Mouse (Mus musculus) cerebellum, adult (tissue): ENCODE measurements around the gene Pi4kb.
"Not testable (repeated sequence)": the region's sequence is repeated elsewhere in the genome, so short reads cannot be mapped to it uniquely, and the experiment has no call there.

ENCODE experiments used
- ATAC-seq: cut with Nextera tagmentation; 2 replicates; pipeline ENCODE4 v1.9.2; 2017; ENCODE audit warnings: mild to moderate bottlenecking, moderate library complexity, mixed read lengths; ENCODE audit not compliant: insufficient number of reproducible peaks, low FRiP score, low TSS enrichment

Pi4kb gene

DNA sequence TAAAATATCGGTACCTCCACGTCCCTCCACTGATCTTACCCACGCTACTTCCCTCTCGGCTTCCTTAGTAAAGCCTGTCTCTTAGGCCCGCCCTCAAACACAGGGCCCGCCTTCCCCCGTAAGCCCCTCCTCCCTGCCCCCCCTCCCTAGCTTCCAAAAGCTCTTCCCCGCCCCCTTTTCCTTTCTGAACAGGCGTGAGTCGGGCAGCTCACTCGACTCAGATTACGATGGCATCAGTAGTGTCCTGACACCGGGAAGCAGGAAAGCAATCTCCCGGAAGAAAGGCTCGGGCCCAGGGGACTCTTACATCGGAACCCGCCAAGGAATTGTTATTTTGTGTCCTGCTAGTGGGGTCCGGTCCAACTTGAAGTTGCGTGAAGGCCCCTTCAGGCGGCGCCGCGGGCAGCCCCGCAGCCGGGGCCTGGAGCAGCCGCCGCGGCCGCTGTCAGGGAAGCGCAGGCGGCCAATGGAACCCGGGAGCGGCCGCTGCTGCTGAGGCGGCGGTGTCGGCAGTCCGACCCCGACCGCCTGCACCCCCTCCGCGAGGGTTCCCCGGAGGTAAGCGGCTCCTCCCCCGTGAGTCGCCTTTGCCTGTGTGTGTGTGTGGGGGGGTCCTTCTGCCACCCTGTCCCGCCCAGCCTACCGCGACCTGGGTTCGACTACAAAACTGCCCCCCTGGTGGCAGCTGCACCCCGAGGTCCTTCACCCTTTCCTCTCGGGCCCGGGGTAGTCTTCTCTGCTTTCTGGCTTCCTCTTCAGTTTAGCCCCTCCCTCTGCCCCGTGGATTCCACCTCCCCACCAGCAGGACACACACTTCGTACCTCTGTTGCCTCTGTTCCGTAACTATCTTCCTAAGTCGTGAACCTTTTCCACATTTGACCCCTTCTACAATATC lies at the start of gene Pi4kb:
Pi4kb (plus strand) TSS at position 204 of the 895 bp plus-strand sequence.
- ATAC-seq, result peak; percentile 84

DNA sequence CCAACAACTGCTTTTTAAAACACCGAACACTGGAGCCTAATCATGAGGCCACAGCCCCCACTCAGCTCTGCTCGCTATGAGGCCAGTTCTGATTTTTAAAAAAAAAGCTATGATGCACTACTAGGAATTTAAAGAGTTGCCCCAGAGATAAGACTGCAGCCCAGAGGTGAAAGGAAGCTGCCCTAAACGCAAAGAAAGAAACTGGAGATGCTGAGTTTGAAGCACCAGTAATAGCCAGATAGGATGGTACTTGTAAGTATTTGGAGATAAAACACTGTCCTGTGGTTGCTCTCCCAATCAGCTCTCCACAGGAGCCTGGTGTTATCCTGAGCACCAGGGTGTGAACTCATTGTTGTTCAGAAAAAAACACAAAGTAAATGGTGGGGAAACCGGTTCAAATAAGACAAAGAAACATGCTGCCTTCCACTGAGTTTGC lies 48.2 kb upstream of the Pi4kb start:
- not testable (repeated sequence) for ATAC-seq

DNA sequence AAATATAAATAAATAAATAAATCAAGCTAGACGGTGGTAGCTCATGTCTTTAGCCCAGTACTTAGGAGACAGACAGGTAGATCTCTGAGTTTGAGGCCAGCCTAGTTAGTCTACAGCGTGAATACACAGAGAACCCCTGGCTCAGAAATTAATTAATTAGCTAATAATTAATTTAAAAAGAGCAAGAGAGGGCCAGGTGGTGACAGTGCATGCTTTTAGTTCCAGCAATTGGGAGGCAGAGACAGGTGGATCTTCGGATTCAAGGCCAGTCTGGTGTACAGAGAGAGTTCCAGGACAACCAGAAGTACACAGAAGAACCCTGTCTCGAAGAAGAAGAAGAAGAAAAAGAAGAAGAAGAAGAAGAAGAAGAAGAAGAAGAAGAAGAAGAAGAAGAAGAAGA lies 45.6 kb upstream of the Pi4kb start:
- ATAC-seq, result not testable (repeated sequence)

DNA sequence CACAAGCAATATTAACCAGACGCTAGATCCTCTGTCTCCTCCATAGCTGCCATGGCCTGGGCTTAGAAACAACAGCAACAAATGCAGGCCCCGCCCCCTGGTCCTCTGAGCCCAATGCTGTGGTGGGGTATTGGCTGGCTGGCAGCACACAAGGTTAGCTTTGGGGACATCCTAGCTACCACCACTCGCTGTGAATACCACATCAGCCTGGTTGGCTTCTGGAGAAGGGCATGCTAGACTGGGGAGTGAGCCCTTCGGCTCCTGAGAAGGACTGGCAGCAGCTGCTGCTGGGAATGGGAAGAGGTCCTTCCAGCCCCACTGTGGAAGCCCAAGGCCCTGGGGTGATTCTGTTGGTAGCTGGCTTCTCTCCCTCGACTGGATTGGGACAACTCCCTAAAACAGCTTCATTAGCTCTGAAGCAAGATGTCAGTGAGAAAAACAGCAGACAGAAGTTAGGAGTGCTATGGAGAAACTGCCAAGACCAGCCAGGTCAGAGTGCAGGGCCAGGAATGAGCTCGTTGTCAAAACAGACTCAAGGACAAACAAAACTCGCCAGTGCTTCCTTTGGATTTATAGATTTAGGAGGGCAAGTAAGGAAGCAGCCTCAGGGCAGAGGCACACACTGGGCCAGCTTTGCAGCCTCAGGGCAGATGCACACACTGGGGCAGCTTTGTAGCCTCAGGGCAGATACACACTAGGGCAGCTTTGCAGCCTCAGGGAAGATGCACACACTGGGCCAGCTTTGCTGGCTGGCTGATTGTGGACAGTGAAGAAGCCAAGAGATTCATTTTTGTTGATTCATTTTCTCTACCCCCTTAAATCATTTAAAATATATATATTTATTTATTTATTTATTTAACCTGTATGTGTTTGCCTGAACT lies 43.9 kb upstream of the Pi4kb start:
- ATAC-seq, result not testable (repeated sequence)

DNA sequence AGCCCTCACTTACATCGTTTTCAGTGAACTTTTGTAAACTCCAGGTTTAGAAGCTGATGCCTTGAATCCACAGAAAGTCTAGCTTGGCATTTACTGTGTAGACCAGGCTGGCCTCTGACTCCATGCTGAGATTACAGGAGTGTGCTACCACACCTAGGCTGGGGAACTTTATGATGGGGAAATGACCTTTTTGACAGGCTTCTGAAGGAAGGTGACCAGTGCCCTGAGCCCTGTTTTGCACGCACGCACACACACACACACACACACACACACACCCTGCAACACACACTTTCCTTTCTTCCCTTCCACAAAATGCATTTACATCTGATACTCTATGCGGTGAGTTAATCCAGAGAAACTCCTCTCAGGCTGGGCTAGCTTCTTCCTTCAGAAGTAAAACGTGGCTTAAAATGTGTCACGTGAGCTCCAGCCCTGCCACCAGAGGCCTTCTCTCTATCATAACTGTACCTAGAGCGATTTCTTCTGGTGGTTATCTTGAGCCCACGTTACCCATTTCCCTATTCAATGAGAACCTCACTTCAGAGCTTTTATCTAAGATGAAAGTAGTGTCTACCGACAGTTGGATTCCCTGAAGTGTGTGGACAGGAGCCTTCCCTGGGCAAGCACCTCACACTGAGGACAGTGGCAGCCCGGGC lies 43.0 kb upstream of the Pi4kb start:
- ATAC-seq, result not testable (repeated sequence)

DNA sequence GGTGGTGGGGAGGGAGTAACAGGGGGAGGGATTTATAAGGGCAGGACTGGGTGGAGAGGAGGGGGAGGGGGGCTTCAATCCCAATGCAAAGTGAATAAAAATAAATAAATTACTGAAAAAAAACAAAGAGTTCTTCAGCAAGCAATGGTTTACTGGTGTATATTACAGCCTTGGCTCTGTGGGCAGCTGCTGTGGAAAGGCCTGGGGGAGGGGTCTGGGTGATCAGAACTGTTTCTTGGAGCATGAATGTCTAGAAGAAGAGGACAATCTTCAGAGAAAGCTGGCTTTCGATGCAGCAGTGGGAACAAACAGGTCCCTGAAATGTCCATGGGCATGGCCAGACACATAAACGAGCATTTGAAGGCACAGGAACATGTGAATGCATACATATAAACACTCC lies 42.3 kb upstream of the Pi4kb start:
- not testable (repeated sequence) for ATAC-seq

DNA sequence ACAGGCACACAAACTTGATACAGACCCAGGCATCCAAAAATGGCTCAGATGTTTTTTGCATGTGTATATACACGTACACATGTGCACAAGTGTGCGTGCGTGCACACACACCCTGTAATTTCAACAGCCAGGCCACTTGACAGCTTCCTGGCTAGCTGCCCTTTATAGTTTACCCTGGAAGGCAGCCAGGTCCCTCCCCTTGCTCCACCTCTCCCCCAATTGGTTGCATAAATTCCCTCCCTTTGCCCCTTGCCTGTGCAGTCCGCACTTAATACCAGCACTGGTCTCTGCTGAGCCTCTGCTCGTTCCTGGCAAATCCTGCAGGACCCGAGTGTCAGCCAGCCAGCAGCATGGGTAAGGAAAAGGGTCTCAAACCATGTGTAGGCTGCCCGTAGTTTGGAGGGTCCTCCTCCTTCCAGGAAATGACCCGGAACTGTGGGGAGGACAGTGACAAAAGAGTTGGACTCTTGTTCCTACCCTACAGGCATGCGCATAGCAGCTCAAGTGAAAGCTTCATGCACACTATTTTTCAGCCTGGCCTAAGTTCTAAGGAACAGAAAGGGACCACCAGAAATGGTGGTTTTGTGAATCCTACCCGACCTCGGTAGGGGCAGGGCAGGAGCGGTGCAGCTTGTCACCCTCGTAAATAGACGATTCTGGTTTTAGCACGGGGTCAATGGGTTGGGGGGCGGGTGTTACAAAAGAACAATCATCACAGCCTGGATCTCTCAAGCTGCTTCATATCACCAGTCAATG lies 41.5 kb upstream of the Pi4kb start, which contains the start of gene Selenbp1:
Selenbp1 (plus strand) TSS at position 248 of the 756 bp plus-strand sequence.
- no peak for ATAC-seq

DNA sequence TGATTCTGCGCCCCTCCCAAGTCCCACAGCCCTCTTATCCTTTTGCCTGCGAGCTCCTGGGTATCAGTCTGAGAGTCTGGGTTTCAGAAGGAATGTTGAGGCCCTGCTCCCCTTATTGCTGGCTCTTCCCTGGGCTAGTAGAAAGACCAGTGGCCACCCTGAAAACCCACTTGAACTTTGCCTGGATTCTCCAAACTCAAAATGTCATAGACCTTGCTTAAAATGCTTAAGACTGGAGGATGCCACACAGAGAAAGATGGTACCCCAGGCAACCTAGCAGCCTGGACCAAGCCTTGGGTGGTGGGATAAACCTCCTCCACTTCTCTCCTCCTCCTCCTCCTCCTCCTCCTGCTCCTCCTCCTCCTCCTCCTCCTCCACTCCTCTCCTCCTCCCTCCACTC lies 40.9 kb upstream of the Pi4kb start:
- ATAC-seq, result not testable (repeated sequence)

DNA sequence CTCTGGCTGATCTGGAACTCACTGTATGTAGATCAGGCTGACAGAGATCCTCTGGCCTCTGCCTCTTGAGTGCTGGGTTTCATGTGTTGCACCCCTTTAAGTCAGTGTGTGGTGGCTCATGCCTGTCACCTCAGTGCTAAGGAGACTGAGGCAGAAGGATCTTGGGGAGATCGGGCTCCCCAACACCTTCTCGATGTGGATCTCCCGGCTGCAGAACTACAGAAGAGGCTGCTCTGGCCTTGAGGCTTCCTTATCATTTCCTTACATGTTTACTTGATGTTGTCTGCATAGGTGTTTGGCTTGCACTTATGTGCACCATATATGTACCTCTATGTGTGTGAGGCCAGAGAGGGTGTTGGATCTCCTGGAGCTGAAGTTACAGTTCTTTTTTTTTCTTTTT lies 40.0 kb upstream of the Pi4kb start:
- ATAC-seq, result not testable (repeated sequence)

DNA sequence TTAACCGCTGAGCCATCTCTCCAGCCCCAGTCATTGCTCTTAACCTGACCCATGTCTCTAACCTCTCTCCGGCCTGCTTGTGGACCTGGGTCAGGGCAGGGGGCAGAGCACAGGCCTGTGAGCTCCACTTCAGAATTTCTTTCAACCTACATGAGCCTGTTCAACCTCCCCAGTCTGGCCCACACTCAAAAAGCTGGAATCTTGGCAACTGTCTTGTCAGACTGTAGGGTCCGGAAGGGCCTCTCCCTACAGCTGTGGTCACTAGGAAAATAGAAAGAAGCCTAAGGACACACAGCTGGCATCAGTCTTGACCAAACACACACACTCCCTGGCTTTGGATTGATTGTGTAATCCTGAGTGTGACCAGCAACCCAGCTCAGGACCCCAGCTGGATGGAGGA lies 39.2 kb upstream of the Pi4kb start:
- not testable (repeated sequence) for ATAC-seq

DNA sequence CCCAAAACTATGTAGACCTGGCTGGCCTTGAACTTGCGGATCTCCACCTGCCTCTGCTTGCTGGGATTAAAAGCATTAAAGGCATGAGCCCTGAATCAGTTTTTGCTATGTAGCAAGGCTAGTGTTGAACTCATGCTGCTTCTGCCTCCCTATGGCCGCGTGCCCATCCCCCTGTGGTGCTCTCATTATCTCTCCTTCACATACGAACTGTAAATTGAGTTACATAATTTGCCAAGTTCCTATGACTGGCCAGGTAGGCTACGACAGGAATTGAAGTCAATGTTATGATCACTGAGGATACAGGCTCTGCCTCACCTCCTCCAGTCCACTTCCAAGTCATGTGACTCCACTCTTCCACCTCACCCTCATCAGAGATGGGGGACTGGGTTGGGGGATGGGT lies 38.4 kb upstream of the Pi4kb start:
- not testable (repeated sequence) for ATAC-seq

DNA sequence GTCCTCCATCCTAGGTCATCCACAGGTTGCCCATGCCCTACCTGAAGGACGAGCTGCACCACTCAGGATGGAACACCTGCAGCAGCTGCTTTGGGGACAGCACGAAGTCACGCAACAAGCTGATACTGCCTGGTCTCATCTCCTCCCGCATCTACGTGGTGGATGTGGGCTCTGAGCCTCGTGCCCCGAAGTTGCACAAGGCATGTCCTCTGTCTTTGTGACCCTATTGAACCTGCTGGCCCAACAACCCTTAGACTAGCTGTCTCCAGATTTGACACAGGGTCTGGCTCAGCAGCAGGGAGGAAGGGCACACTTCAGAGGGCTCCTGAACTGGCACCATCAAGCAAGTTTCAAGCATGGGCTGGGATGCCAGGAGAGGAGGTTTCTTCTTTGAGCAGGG lies 37.3 kb upstream of the Pi4kb start:
- ATAC-seq, result not testable (repeated sequence)

DNA sequence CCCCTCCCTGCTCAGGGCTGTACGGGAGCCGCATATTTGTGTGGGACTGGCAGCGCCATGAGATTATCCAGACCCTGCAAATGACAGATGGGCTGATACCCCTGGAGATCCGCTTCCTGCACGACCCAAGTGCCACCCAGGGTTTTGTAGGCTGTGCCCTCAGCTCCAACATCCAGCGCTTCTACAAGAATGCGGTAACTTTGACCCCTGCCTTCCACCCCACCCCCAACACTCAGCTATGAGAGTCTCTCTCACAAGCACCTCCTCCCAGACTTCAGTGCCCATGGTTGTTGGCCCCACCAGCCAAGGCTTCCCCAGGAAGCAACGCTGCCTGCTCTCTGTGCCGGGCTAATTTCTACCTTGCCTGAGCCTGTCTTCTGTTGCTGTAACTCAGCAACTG lies 34.5 kb upstream of the Pi4kb start:
- ATAC-seq, result not testable (repeated sequence)

DNA sequence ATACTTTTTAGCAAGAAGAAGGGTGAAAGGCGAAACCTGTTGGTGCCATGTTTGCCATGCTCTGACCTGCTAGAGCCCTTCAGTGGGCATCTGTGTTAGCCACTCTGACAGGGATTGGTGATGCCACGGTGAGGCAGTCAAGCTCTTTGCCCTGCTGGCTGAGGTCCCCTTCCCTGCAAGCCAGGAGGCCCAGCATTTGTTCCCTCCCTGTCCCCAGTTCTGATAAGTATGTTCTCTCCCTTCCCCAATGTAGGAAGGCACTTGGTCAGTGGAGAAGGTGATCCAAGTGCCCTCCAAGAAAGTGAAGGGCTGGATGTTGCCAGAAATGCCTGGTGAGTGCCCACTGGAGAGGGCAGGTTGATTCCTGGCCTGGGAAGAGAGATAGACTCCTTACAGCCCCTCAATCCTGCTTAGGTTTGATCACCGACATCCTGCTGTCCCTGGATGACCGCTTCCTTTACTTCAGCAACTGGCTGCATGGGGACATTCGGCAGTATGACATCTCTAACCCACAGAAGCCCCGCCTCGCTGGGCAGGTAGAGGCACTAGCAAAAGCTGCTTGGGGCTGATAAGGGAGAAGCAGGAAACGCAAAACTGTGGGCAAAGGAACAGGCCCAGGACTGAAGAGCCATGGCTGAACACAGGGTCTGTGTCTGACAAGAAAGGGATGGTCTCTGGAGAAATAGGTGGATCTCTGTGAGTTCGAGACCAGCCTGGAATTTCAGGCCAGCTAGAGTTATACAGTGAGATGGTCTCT lies 32.1 kb upstream of the Pi4kb start:
- not testable (repeated sequence) for ATAC-seq

DNA sequence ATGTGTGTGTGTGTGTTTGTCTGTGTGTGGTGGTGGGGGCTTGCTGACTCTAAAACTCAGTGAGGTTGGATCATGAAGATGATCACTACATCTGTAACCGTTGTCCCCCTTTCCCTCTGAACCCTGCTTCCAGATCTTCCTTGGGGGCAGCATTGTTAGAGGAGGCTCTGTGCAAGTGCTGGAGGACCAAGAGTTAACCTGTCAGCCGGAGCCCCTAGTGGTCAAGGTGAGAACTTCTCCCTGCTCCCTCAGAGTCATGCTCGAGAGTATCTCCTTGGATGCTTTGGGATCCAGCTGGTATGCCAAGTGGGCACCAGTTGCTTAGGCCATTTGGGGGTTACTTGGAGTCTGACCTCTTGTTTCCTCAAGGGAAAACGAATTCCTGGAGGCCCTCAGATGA lies 30.8 kb upstream of the Pi4kb start:
- not testable (repeated sequence) for ATAC-seq

DNA sequence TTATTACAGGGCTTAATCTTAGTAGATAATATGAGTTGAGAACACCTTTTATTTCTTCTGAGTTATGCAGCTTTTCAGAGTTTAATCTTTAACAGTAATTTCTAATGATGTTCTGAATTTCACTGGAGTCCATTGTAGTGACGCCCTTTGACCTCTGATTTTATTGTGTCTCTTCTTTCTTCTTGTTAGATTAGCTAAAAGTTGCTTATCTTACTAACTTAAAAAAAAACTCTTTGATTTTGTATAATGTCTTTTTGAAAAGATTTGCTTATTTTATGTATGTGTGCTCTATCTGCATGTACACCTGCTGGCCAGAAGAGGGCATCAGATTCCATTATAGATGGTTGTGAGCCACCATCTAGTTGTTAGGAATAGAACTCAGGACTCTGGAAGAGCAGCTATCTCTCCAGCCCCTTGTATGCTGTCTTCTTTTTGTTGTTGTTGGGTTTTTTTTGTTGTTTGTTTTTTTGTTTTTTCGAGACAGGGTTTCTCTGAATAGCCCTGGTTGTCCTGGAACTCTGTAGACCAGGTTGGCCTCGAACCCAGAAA lies 26.4 kb upstream of the Pi4kb start:
- ATAC-seq, result no peak

DNA sequence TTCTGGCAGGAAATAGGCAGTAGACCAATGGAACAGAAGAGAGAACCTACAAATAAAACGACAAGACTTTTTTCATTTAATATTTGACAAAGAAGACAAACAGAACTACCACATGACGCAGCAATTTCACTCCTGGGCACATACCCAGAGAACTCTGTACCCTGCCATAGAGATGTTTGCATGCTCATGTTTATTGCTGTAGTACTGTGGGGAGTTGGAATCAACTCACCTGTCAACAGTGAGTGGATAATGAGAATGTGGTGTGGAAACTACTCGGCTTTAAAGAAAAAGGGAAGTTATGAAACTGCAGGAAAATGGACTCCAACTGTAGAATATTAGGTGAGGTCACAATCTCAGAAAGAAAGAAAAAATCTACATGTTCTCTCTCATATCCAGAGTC lies 24.9 kb upstream of the Pi4kb start:
- no peak for ATAC-seq

DNA sequence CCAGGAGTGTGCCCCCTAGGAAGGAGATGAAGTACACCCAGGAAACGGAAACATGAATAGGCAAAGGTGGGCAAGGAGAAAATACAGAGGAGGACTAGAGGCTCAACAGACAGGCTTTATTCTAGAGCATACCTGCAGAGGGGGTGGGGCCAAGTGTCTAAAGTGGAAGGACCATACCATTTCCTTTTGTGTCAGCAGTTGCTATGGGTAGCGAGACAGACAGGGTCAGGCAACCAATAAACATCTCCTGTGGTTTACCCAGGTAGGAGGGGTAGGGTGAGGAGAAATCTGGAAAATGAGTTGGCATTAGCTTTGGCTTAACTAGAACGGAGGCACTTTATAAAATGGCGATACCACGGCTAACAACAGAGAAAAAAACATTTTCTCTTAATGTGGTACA lies 21.7 kb upstream of the Pi4kb start:
- no peak for ATAC-seq

DNA sequence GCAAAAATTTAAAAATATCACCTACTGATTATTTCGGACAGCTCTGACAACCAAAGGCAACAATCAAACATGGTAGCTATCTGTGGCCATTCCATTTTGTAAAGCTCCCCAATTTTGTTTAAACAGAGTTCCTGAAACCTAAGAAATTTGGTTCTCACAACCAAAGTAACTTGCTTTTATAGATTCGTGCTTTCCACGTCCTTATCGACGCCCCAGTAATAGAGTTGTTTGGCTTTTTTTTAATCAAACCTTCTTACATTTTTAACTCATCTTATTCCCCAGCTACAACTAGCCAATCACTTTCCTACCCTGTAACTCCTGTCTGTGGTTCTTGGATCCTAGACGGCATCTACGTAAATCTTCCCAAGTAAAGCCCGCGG lies 21.2 kb upstream of the Pi4kb start:
- no peak for ATAC-seq
